Mouse (Mus musculus): Measurements from ENCODE around the gene Ankrd65.
A peak's percentile ranks its signal among the peaks of the same experiment; 100 is the strongest.

Gene Ankrd65

GRCm38 (mm10) chr4:155847591-155848352, 57.5 kb downstream of the Ankrd65 start:
- peak; percentile 45 to 57 for DNase-seq (ENCODE audit: low spot score in 2 of 2)

- DNase-seq (ENCODE audit: low spot score in 2 of 2) = no peak
Observed at GRCm38 (mm10) chr4:155848434-155849095, 58.3 kb downstream of the Ankrd65 start.
